Mouse (Mus musculus) kidney, postnatal 25 days (tissue): ENCODE measurements around the gene Clta.
A peak's percentile ranks its signal among the peaks of the same experiment; 100 is the strongest.

Source experiments
- DNase-seq, 2 experiments: peaks; one replicate each; pipeline ENCODE4 v3.0.0; 2021; ENCODE audit warnings: mixed read lengths in 2 of 2

Clta gene

DNA sequence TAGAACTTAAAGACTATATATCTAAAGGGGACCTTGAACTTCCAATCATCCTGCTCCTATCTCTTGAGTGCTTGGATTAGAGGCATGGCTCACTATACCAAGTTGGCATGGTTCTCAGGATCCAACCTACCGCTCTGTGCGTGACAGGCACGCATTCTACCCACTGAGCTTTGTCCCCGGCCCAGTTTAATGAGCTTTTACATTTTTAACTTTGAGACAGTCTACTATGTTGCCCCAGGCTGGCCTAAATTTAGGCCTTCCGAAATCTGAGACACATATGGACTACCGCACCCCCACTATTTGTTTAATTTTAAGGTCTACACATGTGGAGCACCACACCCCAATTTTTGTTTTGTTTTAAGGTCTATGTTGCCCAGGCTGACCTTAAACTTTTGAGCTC is 23.4 kb upstream of the Clta start:
- no peak for DNase-seq

GRCm38 (mm10) chr4:43981251-43981650 is 23.0 kb upstream of the Clta start:
- peak in 1 of 2 experiments; percentile 0 for DNase-seq

DNA sequence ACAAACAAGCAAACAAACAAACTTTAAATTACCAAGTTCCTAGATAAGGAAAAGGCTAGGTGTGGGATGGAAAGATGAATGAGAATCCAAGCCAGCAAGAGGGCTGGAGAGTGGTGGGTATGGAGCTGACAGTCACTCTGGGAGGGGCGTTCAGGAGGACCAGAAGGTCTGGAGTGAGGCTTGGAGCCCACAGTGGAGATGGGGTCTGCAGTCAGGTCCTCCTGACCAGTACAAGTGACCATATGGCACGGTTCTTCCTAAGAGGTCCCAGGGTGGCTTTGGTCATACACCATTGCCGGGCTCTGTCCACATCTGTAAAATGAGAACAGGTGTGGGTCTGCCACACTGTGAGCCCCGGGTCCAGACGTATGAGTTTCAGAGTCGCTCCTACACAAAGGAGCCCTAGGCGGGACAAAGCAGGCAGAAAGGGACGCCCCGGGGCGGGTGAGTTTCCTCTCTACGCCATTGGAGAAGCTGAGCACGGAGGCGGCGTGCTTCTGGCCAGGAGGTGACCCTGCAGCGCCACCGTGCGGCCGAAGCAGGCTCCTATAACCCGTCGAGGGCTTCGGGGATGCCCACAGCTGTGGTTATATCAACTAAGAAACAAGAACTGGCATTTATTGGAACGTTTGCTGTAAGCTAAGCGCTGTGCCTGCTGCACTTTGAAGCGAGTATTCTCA is 22.1 kb upstream of the Clta start:
- DNase-seq = peak; percentile 93 to 96

- DNase-seq = no peak
These were observed 21.1 kb upstream of the Clta start, which contains the start of gene Ccin for GRCm38 (mm10) chr4:43983181-43983580. TSS of gene Ccin (plus strand) at chr4:43983483.

DNA sequence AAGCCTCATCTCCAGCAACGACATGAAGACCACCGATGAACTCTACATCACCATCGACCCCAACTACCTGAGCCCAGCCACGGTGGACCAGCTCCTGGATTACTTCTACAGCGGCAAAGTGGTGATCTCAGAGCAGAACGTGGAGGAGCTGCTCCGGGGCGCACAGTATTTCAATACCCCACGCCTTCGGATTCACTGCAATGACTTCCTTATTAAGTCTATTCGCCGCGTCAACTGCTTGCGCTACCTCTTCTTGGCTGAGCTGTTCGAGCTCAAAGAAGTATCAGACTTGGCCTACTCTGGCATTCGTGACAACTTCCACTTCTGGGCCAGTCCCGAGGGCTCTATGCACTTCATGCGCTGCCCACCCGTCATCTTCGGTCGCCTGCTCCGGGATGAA is 20.5 kb upstream of the Clta start:
- DNase-seq = no peak

DNA sequence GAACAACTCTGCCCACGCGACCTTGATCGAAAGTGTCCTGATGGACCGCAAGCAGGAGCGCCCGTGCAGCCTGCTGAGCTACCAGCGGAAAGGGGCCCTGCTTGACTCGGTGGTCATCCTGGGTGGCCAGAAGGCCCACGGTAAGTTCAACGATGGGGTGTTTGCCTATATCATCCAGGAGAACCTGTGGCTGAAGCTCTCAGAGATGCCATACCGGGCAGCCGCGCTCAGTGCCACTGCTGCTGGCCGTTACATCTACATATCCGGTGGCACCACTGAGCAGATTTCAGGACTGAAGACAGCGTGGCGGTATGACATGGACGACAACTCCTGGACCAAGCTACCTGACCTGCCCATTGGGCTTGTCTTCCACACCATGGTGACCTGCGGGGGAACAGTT is 19.9 kb upstream of the Clta start:
- no peak for DNase-seq

GRCm38 (mm10) chr4:43988976-43989375 is 15.3 kb upstream of the Clta start:
- peak in 1 of 2 experiments; percentile 20 for DNase-seq

DNA sequence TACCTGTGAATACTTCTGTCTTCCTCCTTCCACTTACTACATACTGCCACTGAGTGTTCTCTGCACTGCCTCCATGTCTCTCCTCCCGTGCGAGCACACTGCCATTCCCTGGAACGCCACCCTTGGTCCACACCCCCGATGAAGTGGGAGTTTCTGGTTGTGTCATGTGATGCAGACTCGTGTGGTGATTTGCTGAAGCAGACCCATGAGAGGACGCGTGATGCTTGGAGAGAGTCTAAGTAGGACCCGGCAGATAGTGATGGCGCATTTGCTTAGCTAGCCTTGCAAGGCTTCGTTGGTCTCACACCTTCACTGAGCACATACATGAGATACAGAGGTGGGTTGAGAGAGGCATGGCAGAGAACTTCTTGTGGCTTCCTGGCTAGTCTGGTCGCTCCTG is 11.2 kb upstream of the Clta start:
- DNase-seq = peak in 1 of 2 experiments; percentile 21

DNA sequence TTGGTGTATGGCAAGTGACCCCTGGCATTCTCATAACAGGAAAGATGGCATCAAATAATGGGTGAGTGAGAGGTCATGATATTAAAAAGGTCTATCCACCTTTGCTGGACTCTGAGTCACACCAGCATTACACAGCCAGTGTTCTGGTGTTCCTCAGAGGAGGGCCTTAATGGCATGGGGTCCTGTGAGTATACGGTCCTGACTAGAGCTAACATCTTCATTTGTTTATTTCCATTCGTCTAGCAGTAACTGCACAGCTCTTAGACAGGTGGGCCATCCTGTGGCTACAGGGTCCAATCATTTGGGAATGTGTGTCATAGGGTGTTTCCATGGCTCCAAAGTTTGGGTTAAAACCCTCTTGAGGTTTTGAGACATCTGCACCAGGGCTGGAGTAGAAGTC is 9.9 kb upstream of the Clta start:
- no peak for DNase-seq

DNA sequence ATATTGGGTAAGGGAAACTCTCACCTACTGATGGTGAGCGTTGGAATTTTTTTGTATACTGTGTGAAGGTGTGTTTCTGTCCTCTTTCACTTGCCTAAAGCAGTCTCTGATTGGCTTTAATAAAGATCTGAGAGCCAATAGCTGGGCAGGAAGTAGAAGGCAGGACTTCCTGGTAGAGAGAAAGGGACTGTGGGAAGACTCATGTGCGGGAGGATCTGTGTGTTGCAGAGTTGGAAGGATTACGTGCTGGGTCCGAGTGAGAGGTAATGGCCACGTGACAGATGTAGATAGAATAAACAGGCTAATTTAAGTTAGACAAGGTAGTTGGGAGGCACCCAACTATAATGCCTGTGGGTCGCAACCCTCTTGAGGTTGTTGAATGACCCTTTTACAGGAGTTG is 630 bp upstream of the Clta start:
- no peak for DNase-seq

- DNase-seq = no peak
These were observed 564 bp downstream of the Clta start for GRCm38 (mm10) chr4:44004623-44005409.

GRCm38 (mm10) chr4:44010176-44010575 is 5.9 kb downstream of the Clta start:
- no peak for DNase-seq

DNA sequence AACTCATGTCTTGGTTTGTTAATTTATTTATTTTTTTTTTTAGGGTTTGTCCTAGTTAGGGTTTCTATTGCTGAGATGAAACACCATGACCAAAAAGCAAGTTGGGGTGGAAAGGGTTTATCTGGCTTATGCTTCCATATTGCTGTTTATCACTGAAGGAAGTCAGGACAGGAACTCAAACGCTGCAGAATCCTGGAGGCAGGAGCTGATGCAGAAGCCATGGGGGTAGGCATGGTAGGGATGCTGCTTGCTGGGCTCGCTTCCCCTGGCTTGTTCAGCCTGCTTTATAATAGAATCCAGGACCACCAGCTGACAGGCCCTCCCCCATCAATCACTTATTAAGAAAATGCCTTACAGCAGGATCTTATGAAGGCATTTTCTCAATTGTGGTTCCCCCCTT is 6.6 kb downstream of the Clta start:
- DNase-seq = no peak

GRCm38 (mm10) chr4:44011799-44012198 is 7.5 kb downstream of the Clta start:
- DNase-seq = no peak

GRCm38 (mm10) chr4:44012376-44013367 is 8.4 kb downstream of the Clta start:
- DNase-seq = peak; percentile 94 to 98

DNA sequence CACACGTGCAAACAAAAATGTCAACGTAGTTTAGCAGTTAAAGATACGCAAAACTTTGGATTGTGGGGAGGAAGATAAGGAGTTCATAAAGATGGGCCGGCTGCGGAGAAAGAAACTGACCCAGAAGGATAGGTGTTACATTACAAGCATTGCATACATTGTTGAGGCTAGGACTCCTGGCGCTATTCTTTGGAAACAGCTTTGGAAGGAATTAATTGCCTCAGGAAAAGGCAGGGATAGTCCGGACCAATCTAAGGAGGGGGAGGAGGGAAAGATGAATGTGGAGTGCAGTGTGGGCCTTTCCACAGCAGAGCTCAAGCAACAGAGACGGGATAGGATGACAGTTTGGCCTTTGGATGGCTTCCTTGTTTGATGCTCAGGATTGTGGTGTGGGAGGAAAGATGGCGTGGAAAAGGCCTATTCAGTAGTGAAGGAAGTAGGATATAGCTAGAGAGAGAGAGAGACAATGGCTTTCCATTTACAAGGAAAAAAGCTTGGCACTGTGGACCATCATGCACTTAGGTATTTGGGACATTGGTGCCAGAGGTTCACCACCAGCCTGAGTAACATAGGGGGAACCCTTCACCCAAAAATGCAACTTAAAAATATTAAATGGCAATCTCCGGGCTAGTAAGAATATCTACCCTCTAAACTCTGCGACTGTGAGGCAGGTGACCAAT is 9.3 kb downstream of the Clta start:
- no peak for DNase-seq

- DNase-seq = no peak
These were observed 11.8 kb downstream of the Clta start for GRCm38 (mm10) chr4:44016071-44016470.

- peak; percentile 72 to 74 for DNase-seq
These were observed 12.5 kb downstream of the Clta start for GRCm38 (mm10) chr4:44016791-44017190.

- DNase-seq = no peak
These were observed 18.1 kb downstream of the Clta start for GRCm38 (mm10) chr4:44022323-44022722.

DNA sequence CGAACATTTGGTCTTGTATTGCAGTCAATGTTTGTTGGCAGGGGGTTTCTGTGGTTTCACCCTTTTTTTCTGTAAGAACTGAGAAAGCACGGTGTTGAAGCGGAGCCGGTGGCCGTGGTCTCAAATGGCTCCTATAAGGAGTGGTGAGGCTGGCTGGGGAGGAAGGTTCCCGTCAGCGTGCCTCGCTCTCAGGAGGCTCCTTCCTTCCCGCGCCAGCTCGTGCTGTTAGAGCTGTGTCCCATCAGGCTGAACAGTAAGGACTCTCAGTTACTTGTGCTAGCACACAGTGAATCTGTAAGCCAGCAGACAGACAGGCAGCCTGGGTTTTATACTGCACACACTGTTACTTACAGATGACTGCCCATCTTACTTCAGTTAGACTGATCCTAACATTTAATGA is 18.5 kb downstream of the Clta start:
- no peak for DNase-seq

DNA sequence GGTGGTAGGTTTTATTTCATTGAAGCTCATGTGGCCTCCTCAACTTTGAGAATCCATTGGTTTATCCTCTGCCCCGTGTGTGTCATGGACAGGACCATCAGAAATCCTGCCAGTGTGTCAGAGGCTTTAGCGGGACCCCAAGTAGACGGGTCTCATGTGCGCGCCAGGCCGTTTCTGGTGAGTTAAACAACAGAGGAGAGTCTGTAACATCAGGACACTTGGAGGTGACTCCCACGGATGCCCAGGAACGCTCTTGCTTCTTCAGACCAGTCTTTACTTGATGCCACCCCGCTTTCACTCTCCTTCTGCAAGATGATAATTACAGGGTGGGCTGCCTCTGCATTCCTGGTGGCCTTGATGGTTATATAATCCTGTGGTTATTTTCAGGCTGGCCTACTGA is 19.4 kb downstream of the Clta start:
- no peak for DNase-seq

DNA sequence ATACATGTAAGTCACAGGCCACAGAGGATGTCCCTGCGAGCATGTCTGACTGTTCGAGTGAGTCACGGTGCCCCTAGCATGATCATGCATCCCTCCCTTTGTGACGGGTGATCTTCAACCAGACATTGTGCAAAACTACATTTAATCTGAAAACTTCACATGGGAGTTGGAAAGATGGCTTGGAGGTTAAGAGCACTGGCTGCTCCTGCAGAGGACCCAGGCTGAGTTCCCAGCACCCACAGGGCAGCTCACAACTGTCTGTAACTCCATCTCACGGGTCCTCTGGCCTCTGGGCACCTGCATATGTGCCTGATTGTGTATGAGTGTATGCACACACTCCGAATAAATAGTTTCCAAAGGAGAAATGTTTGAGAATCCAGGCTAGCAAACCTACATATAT is 20.0 kb downstream of the Clta start:
- no peak for DNase-seq

DNA sequence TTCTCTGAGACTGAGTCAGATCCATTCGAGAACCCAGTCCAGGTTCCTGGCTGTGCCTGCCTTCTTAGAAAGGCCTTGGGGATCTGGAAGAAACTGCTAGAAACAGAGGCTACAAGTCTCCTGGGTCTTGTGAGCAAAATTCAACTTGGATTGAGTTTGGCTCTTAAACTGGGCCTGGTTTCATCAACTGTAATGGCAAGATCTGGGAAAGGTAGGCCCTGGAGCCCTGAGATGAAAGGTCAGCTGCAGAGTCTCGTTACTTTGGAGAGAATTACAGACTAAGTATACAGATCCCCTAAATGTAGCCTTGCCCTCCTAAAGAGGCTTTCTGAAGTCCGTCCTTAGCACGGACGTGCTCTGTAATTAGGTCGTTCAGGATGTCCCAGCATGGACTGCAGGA is 21.3 kb downstream of the Clta start:
- no peak for DNase-seq
